Mouse (Mus musculus) liver, postnatal 0 days (tissue): Measurements from ENCODE around the gene Wfdc3.

Experiments used
- CTCF ChIP-seq: sonication (generic); IDR thresholded peaks from 2 replicates; pipeline ENCODE4 v1.5.1; 2016; ENCODE audit warnings: antibody characterized with exemption, low read depth
- EP300 ChIP-seq: IDR thresholded peaks from 2 replicates; pipeline ENCODE4 v1.6.1; 2016; ENCODE audit warnings: antibody characterized with exemption, low read depth, mild to moderate bottlenecking

DNA sequence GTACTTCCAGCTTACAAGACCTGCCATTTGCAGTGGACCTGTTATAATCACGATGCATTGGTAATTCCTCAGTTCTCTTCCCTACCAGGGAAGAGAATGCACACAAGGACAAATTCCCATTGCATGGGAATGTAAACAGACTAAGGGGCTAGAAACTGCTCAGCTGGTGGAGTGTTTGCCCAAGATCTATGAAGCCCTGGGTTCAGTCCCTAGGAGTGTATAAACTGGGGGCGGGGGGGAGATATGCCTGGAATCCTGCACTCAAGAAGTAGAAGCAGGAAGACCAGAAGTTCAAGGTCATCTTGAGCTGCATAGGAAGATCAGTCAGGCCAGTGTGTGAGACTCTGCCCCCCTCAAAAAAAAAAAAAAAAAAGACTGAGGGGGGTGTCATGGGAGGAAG lies 12.5 kb downstream of the Wfdc3 start:
- TF ChIP-seq CTCF (no peak), EP300 (no peak)
